Mouse (Mus musculus) yolk sac, embryonic 10.5 days (tissue): ENCODE results near the gene Slc27a1.

Experiments used
- DNase-seq: peaks from one replicate; pipeline ENCODE4 v3.0.0-alpha.2; 2017; ENCODE audit warnings: low spot score

Slc27a1 gene

GRCm38 (mm10) chr8:71558071-71558957, 10.4 kb upstream of the Slc27a1 start, which contains the start of gene Tmem221:
Tmem221 (minus strand) TSS chr8:71558871.
- no peak for DNase-seq

GRCm38 (mm10) chr8:71558958-71559690, 9.6 kb upstream of the Slc27a1 start:
- peak; percentile 84 for DNase-seq

- no peak for DNase-seq
Measured at GRCm38 (mm10) chr8:71560071-71560470, 8.6 kb upstream of the Slc27a1 start.

- DNase-seq: no peak
Measured at GRCm38 (mm10) chr8:71560765-71561164, 7.9 kb upstream of the Slc27a1 start.

- peak; percentile 70 for DNase-seq
Measured at GRCm38 (mm10) chr8:71561401-71561800, 7.3 kb upstream of the Slc27a1 start.

GRCm38 (mm10) chr8:71562751-71563150, 5.9 kb upstream of the Slc27a1 start:
- DNase-seq: peak; percentile 48

- DNase-seq: no peak
Measured at GRCm38 (mm10) chr8:71563992-71564391, 4.7 kb upstream of the Slc27a1 start.

- no peak for DNase-seq
Measured at GRCm38 (mm10) chr8:71566501-71566900, 2.2 kb upstream of the Slc27a1 start, which contains the start of gene Nxnl1. Nxnl1 (minus strand) TSS chr8:71566601.

- DNase-seq: no peak
Measured at GRCm38 (mm10) chr8:71567587-71567986, 1.1 kb upstream of the Slc27a1 start.

- no peak for DNase-seq
Measured at GRCm38 (mm10) chr8:71568941-71569340, 259 bp downstream of the Slc27a1 start.

- peak; percentile 97 for DNase-seq
Measured at GRCm38 (mm10) chr8:71569366-71570290, 946 bp downstream of the Slc27a1 start.

- peak; percentile 96 for DNase-seq
Measured at GRCm38 (mm10) chr8:71570291-71570954, 1.7 kb downstream of the Slc27a1 start.

- no peak for DNase-seq
Measured at GRCm38 (mm10) chr8:71572077-71572476, 3.4 kb downstream of the Slc27a1 start.

- no peak for DNase-seq
Measured at GRCm38 (mm10) chr8:71572847-71573633, 4.4 kb downstream of the Slc27a1 start.

- DNase-seq: no peak
Measured at GRCm38 (mm10) chr8:71574426-71574825, 5.7 kb downstream of the Slc27a1 start.

GRCm38 (mm10) chr8:71575020-71575419, 6.3 kb downstream of the Slc27a1 start:
- no peak for DNase-seq

- DNase-seq: no peak
Measured at GRCm38 (mm10) chr8:71577856-71578387, 9.2 kb downstream of the Slc27a1 start.

- DNase-seq: no peak
Measured at GRCm38 (mm10) chr8:71579009-71579408, 10.3 kb downstream of the Slc27a1 start.

GRCm38 (mm10) chr8:71579476-71579875, 10.8 kb downstream of the Slc27a1 start:
- DNase-seq: no peak

GRCm38 (mm10) chr8:71580201-71580600, 11.5 kb downstream of the Slc27a1 start:
- DNase-seq: no peak
